Mouse (Mus musculus) midbrain, embryonic 10.5 days (tissue): ENCODE measurements around the gene Banf2. TPM values are rescaled to one million over a fixed set of nuclear protein-coding genes. Genes with fewer than 3 reads are reported as not detected.

Experiments
- DNase-seq: peaks from one replicate; pipeline ENCODE4 v3.0.0-alpha.2; 2017; ENCODE audit warnings: low spot score
- H3K27ac ChIP-seq: fragments of 300-500 bp; sonication (generic); replicated peaks from 2 replicates; pipeline ENCODE4 v1.5.1; 2016; ENCODE audit warnings: mild to moderate bottlenecking
- H3K27me3 ChIP-seq: fragments of 300-500 bp; sonication (generic); 2 replicates; pipeline ENCODE4 v1.6.1; 2016; ENCODE audit warnings: low read depth, mild to moderate bottlenecking; ENCODE audit not compliant: poor library complexity, severe bottlenecking
- H3K36me3 ChIP-seq: fragments of 300-500 bp; sonication (generic); 2 replicates; pipeline ENCODE4 v1.6.1; 2016; ENCODE audit warnings: mild to moderate bottlenecking, moderate library complexity
- H3K4me1 ChIP-seq: fragments of 300-500 bp; sonication (generic); 2 replicates; pipeline ENCODE4 v1.6.1; 2016
- H3K4me3 ChIP-seq: fragments of 300-500 bp; sonication (generic); 2 replicates; pipeline ENCODE4 v1.5.1; 2016; ENCODE audit warnings: mild to moderate bottlenecking, moderate library complexity
- H3K9me3 ChIP-seq: fragments of 300-500 bp; sonication (generic); replicated peaks from 2 replicates; pipeline ENCODE4 v1.6.1; 2016; ENCODE audit warnings: mild to moderate bottlenecking
- WGBS: fragments of 180-500 bp; shearing (Covaris S2); methylation state at CpG from one replicate; pipeline ENCODE4 v1.1.7; 2016; 5-methylcytosine and 5-hydroxymethylcytosine counted together
- polyA plus RNA-seq: library from polyadenylated mRNA; unstranded; fragments of >200 nt; fragmentation: Nextera tagmentation; extraction: Ambion mirVana; gene quantifications from 2 replicates; pipeline ENCODE4 v1.2.1, GENCODE M21; 2016

Gene Banf2
- polyA plus RNA-seq, 1 experiment from 2014 or later, result not detected

DNA sequence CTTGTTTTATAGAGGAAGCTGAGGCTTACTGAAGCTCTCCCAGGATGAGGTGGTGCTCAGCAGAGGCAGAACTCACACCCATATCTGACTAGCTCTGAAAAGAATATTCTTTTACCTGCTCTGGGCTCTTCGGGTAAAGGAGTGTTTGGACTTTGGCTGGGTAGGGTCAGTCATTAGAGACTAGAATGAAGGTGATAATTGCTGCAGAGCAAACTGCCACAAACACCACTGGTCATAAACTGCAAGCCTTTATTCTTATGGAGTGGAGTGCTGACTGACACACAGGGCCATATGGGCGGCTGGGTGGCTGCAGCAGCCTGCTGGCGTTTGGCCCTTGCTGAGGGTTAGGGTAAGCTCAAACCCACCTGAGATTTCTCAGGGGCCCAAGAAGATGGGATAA lies 46.0 kb downstream of the Banf2 start:
- Histone ChIP-seq H3K4me3 (no peak overlapping the region), H3K9me3 (no peaks in the 10 kb centered on the region), H3K27me3 (no peaks in the 10 kb centered on the region), H3K4me1 (peaks cover 10% of the 10 kb centered on the region), H3K27ac (no peak overlapping the region), H3K36me3 (no peaks in the 10 kb centered on the region)
- DNase-seq, result no peak
- WGBS, result 80% methylated on average over 3 of the region's 3 CpGs

GRCm38 (mm10) chr2:144086183-144086847 lies 53.5 kb downstream of the Banf2 start:
- Histone ChIP-seq H3K4me1 (peaks cover 18% of the 10 kb centered on the region), H3K27ac (peak overlapping the region; percentile 82), H3K9me3 (no peaks in the 10 kb centered on the region), H3K36me3 (no peaks in the 10 kb centered on the region), H3K4me3 (no peak overlapping the region), H3K27me3 (no peaks in the 10 kb centered on the region)
- WGBS, result 27% methylated on average over 18 of the region's 18 CpGs
- peak; percentile 46 for DNase-seq

- no peak overlapping the region for H3K27ac ChIP-seq
- no peak overlapping the region for H3K4me3 ChIP-seq
- H3K27me3 ChIP-seq, result no peaks in the 10 kb centered on the region
- WGBS, result 70% methylated on average over 9 of the region's 9 CpGs
- H3K9me3 ChIP-seq, result no peaks in the 10 kb centered on the region
- no peak for DNase-seq
- H3K36me3 ChIP-seq, result no peaks in the 10 kb centered on the region
- H3K4me1 ChIP-seq, result peaks cover 18% of the 10 kb centered on the region
These were observed 55.2 kb downstream of the Banf2 start for GRCm38 (mm10) chr2:144087899-144088584.

DNA sequence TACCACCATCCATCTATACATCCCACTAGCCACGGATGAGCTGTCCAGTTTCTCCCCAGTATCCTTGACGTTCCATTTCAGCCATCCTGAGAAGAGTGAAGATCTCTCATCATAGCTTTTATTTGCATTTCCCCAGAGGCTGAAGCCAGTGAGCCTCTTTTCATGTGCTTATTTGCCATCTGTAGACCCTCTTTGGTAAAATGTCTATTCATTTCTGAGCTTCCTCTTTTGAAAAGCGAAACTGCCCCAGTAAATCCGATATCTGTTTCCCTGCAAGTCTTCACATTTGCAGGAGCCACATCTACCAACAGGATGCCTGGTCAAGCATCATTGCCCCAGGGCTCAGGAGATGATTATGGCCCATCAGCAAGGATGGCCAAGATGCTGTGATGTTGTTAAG lies 59.9 kb downstream of the Banf2 start:
- Histone ChIP-seq H3K36me3 (no peaks in the 10 kb centered on the region), H3K27ac (no peak overlapping the region), H3K9me3 (no peaks in the 10 kb centered on the region), H3K4me3 (no peak overlapping the region), H3K27me3 (no peaks in the 10 kb centered on the region), H3K4me1 (peaks cover 8% of the 10 kb centered on the region)
- 84% methylated on average over 4 of the region's 4 CpGs for WGBS
- DNase-seq, result no peak

GRCm38 (mm10) chr2:144094721-144095120 lies 61.9 kb downstream of the Banf2 start:
- DNase-seq, result no peak
- Histone ChIP-seq H3K27ac (no peak overlapping the region), H3K4me3 (no peak overlapping the region), H3K4me1 (peaks cover 3% of the 10 kb centered on the region; the same call in 1 of the 2 replicates), H3K27me3 (no peaks in the 10 kb centered on the region), H3K9me3 (no peaks in the 10 kb centered on the region), H3K36me3 (no peaks in the 10 kb centered on the region)
- 85% methylated on average over 1 of the region's 1 CpGs for WGBS

- H3K9me3 ChIP-seq, result no peaks in the 10 kb centered on the region; the same call in 1 of the 2 replicates
- no peaks in the 10 kb centered on the region for H3K27me3 ChIP-seq
- WGBS, result 62% methylated on average over 13 of the region's 13 CpGs
- H3K27ac ChIP-seq, result peak overlapping the region; percentile 68
- peak; percentile 34 for DNase-seq
- no peaks in the 10 kb centered on the region for H3K36me3 ChIP-seq
- H3K4me3 ChIP-seq, result no peak overlapping the region
- H3K4me1 ChIP-seq, result peaks cover 15% of the 10 kb centered on the region
These were observed 68.7 kb downstream of the Banf2 start for GRCm38 (mm10) chr2:144101463-144101961.

- WGBS, result 88% methylated on average over 5 of the region's 5 CpGs
- H3K4me3 ChIP-seq, result no peak overlapping the region
- no peaks in the 10 kb centered on the region for H3K27me3 ChIP-seq
- H3K4me1 ChIP-seq, result peaks cover 14% of the 10 kb centered on the region
- H3K27ac ChIP-seq, result no peak overlapping the region
- H3K36me3 ChIP-seq, result no peaks in the 10 kb centered on the region
- DNase-seq, result no peak
- H3K9me3 ChIP-seq, result no peaks in the 10 kb centered on the region
These were observed 74.5 kb downstream of the Banf2 start for GRCm38 (mm10) chr2:144107374-144107773.

- peaks cover 12% of the 10 kb centered on the region for H3K4me1 ChIP-seq
- no peak for DNase-seq
- H3K27me3 ChIP-seq, result no peaks in the 10 kb centered on the region
- no peak overlapping the region for H3K4me3 ChIP-seq
- H3K36me3 ChIP-seq, result no peaks in the 10 kb centered on the region
- H3K9me3 ChIP-seq, result no peaks in the 10 kb centered on the region
- WGBS, result 86% methylated on average over 2 of the region's 2 CpGs
- H3K27ac ChIP-seq, result no peak overlapping the region
These were observed 75.0 kb downstream of the Banf2 start for GRCm38 (mm10) chr2:144107810-144108209.

- Histone ChIP-seq H3K9me3 (no peaks in the 10 kb centered on the region), H3K4me3 (no peak overlapping the region), H3K27ac (no peak overlapping the region), H3K4me1 (peaks cover 12% of the 10 kb centered on the region), H3K27me3 (no peaks in the 10 kb centered on the region), H3K36me3 (no peaks in the 10 kb centered on the region)
- no peak for DNase-seq
- WGBS, result 91% methylated on average over 3 of the region's 3 CpGs
These were observed 75.5 kb downstream of the Banf2 start for GRCm38 (mm10) chr2:144108376-144108775.

GRCm38 (mm10) chr2:144111966-144112365 lies 79.1 kb downstream of the Banf2 start:
- no peaks in the 10 kb centered on the region for H3K36me3 ChIP-seq
- no peaks in the 10 kb centered on the region for H3K9me3 ChIP-seq
- no peak overlapping the region for H3K4me3 ChIP-seq
- peaks cover 12% of the 10 kb centered on the region for H3K4me1 ChIP-seq
- no peak for DNase-seq
- peak overlapping the region; percentile 52 for H3K27ac ChIP-seq
- 76% methylated on average over 7 of the region's 7 CpGs for WGBS
- H3K27me3 ChIP-seq, result no peaks in the 10 kb centered on the region

DNA sequence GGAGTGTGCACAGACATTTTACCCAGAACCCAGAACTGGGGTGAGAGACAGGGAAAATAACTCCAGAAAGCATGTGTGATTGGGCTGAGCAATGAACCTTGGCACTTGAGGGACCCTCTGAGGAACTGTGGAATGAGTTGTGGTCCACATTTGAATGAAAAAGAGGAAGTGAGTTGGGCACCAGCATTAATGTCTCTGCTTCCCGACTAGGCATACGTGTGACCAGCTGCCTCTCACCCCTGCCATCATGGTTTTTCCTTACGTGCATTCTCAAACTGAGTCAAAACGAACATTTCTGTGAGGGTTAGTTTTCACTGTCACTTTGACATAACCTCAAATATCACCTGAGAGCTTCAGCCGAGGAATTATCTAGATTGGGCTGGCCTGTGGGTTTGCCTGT lies 79.8 kb downstream of the Banf2 start:
- no peaks in the 10 kb centered on the region for H3K9me3 ChIP-seq
- H3K4me1 ChIP-seq, result peaks cover 12% of the 10 kb centered on the region
- H3K27me3 ChIP-seq, result no peaks in the 10 kb centered on the region
- no peak for DNase-seq
- no peak overlapping the region for H3K27ac ChIP-seq
- H3K36me3 ChIP-seq, result no peaks in the 10 kb centered on the region
- H3K4me3 ChIP-seq, result no peak overlapping the region
- 84% methylated on average over 5 of the region's 5 CpGs for WGBS

DNA sequence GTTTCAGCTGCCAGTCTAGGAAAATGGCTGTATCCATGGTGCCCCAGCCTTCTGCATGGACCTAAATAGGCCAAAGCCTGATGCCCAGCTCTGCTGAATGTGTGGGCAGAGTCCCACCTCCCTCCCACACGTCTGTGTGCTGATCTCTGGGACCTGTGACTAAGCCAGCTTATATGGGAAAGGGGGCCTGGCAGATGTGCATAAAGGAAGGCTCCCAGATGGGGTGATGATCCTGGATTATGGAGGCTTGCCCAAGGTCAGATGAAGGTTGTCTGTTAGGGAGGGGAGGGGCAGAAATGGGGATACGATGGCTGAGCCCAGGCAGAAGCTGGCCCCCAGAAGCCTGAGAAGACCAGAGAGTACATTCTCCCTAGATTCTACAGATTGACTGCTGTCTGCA lies 85.2 kb downstream of the Banf2 start:
- no peaks in the 10 kb centered on the region for H3K27me3 ChIP-seq
- no peaks in the 10 kb centered on the region for H3K9me3 ChIP-seq
- H3K4me1 ChIP-seq, result no peaks in the 10 kb centered on the region
- no peak for DNase-seq
- no peak overlapping the region for H3K27ac ChIP-seq
- 80% methylated on average over 2 of the region's 2 CpGs for WGBS
- H3K36me3 ChIP-seq, result no peaks in the 10 kb centered on the region
- H3K4me3 ChIP-seq, result no peak overlapping the region

DNA sequence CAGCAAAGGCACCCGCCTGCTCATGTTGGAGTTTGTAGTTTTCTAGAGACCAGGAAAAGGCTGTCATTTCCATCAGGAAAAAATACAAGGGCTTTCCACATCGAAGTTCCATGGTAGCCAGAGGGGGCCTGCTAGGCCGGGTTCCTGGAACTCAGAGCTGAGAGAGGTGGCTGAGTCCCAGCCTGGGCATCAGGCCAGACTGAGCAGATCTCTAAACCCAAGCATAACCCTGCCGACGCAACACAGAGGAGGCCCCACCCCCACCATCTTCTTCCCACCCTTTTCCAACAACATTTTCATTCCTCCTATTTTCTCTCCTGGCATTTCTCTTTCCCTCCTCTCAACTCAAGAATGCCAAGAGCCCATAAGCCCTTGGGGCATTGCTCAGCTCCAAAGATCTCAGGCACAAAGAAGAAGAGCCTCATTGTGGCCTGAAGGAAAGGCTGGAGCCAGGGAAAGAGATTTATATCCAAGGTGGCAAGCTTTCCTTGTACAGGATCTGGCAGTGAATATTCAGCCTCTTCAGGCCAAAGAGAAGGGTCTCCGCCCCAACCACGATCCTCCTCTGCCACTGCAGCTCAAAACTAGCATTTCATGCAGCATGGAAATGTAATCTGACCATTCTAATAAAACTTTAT lies 87.4 kb downstream of the Banf2 start:
- Histone ChIP-seq H3K27ac (no peak overlapping the region), H3K4me1 (no peaks in the 10 kb centered on the region), H3K9me3 (no peaks in the 10 kb centered on the region), H3K36me3 (no peaks in the 10 kb centered on the region), H3K4me3 (no peak overlapping the region), H3K27me3 (no peaks in the 10 kb centered on the region)
- DNase-seq, result no peak
- WGBS, result 90% methylated on average over 7 of the region's 7 CpGs
